Mouse (Mus musculus) heart, embryonic 13.5 days (tissue): Measurements from ENCODE around the gene Gm4869. TPM values are rescaled to one million over a fixed set of nuclear protein-coding genes. Genes with fewer than 3 reads are reported as not detected.

Experiments
- ATAC-seq: fragments of 200-750 bp; cut with Nextera tagmentation; 2 replicates; pipeline ENCODE4 v1.8.0; 2017; ENCODE audit warnings: moderate TSS enrichment; ENCODE audit not compliant: insufficient number of reproducible peaks, low FRiP score, low TSS enrichment; ENCODE audit errors: extremely low read depth
- H3K27ac ChIP-seq: fragments of 300-500 bp; sonication (generic); replicated peaks from 2 replicates; pipeline ENCODE4 v1.5.1; 2015; ENCODE audit warnings: moderate library complexity, mild to moderate bottlenecking, inconsistent platforms
- H3K27me3 ChIP-seq: fragments of 300-500 bp; sonication (generic); replicated peaks from 2 replicates; pipeline ENCODE4 v1.6.1; 2015; ENCODE audit warnings: mild to moderate bottlenecking, inconsistent platforms
- H3K36me3 ChIP-seq: fragments of 300-500 bp; sonication (generic); 2 replicates; pipeline ENCODE4 v1.6.1; 2015; ENCODE audit warnings: mild to moderate bottlenecking, inconsistent platforms
- H3K4me1 ChIP-seq: fragments of 300-500 bp; sonication (generic); 2 replicates; pipeline ENCODE4 v1.6.1; 2015; ENCODE audit warnings: inconsistent platforms
- H3K4me2 ChIP-seq: fragments of 300-500 bp; sonication (generic); 2 replicates; pipeline ENCODE4 v1.6.1; 2015; ENCODE audit warnings: inconsistent platforms, mild to moderate bottlenecking, moderate library complexity
- H3K4me3 ChIP-seq: fragments of 300-500 bp; sonication (generic); 2 replicates; pipeline ENCODE4 v1.5.1; 2015; ENCODE audit warnings: moderate library complexity, mild to moderate bottlenecking, inconsistent platforms
- H3K9ac ChIP-seq: fragments of 300-500 bp; sonication (generic); 2 replicates; pipeline ENCODE4 v1.6.1; 2015; ENCODE audit warnings: inconsistent platforms, mild to moderate bottlenecking, moderate library complexity
- H3K9me3 ChIP-seq: fragments of 300-500 bp; sonication (generic); 2 replicates; pipeline ENCODE4 v1.6.1; 2016; ENCODE audit warnings: inconsistent platforms
- WGBS: fragments of 180-500 bp; shearing (Covaris S2); methylation state at CpG from one replicate; pipeline ENCODE4 v1.1.7; 2015; ENCODE audit warnings: mixed read lengths; 5-methylcytosine and 5-hydroxymethylcytosine counted together
- polyA plus RNA-seq: library from polyadenylated mRNA; unstranded; fragments of >200 nt; fragmentation: Nextera tagmentation; extraction: Ambion mirVana; gene quantifications from 2 replicates; pipeline ENCODE4 v1.2.1, GENCODE M21; 2015

The Gm4869 gene
- polyA plus RNA-seq: 0.07 and 0.08 TPM in 2 replicates

GRCm38 (mm10) chr5:140445345-140445744 lies at the start of gene Gm4869:
TSS of gene Gm4869 (plus strand) at chr5:140445645.
- Histone ChIP-seq H3K4me2 (no peak within 1 kb of the TSS), H3K27me3 (no peaks in the 10 kb centered on the region), H3K9ac (peak within 1 kb of the TSS; percentile 8; the same call in 1 of the 2 replicates), H3K27ac (peak within 1 kb of the TSS; percentile 63), H3K4me1 (peaks cover 30% of the 10 kb centered on the region), H3K9me3 (no peaks in the 10 kb centered on the region), H3K4me3 (no peak within 1 kb of the TSS), H3K36me3 (peaks cover 55% of the 10 kb centered on the region)
- no peak for ATAC-seq
- WGBS: 82% methylated on average over 5 of the region's 5 CpGs

GRCm38 (mm10) chr5:140396166-140396940 lies 49.1 kb upstream of the Gm4869 start:
- peaks cover 11% of the 10 kb centered on the region; the same call in 1 of the 2 replicates for H3K27me3 ChIP-seq
- no peaks in the 10 kb centered on the region for H3K4me1 ChIP-seq
- H3K27ac ChIP-seq: no peak overlapping the region
- WGBS: 46% methylated on average over 8 of the region's 8 CpGs
- H3K9me3 ChIP-seq: no peaks in the 10 kb centered on the region
- no peaks in the 10 kb centered on the region for H3K36me3 ChIP-seq
- ATAC-seq: no peak
- H3K4me2 ChIP-seq: no peak overlapping the region
- H3K9ac ChIP-seq: no peak overlapping the region
- no peak overlapping the region for H3K4me3 ChIP-seq

GRCm38 (mm10) chr5:140402640-140403270 lies 42.7 kb upstream of the Gm4869 start:
- Histone ChIP-seq H3K9me3 (no peaks in the 10 kb centered on the region), H3K36me3 (no peaks in the 10 kb centered on the region), H3K27me3 (peaks cover 7% of the 10 kb centered on the region; the same call in 1 of the 2 replicates), H3K4me2 (no peak overlapping the region), H3K27ac (no peak overlapping the region), H3K9ac (0 out of 2 replicates have a peak overlapping the region, but pooled peaks have one; percentile 6), H3K4me3 (no peak overlapping the region), H3K4me1 (no peaks in the 10 kb centered on the region)
- 69% methylated on average over 4 of the region's 4 CpGs for WGBS
- no peak for ATAC-seq

- Histone ChIP-seq H3K4me3 (no peak overlapping the region), H3K27ac (no peak overlapping the region), H3K4me2 (no peak overlapping the region), H3K4me1 (no peaks in the 10 kb centered on the region), H3K36me3 (no peaks in the 10 kb centered on the region), H3K27me3 (no peaks in the 10 kb centered on the region), H3K9ac (no peak overlapping the region), H3K9me3 (no peaks in the 10 kb centered on the region)
- 73% methylated on average over 6 of the region's 6 CpGs for WGBS
- no peak for ATAC-seq
Measured at GRCm38 (mm10) chr5:140405126-140405525, 40.3 kb upstream of the Gm4869 start.

GRCm38 (mm10) chr5:140406666-140407065 lies 38.8 kb upstream of the Gm4869 start:
- Histone ChIP-seq H3K9ac (no peak overlapping the region), H3K9me3 (no peaks in the 10 kb centered on the region), H3K27me3 (no peaks in the 10 kb centered on the region), H3K4me1 (no peaks in the 10 kb centered on the region), H3K4me2 (no peak overlapping the region), H3K4me3 (no peak overlapping the region), H3K36me3 (no peaks in the 10 kb centered on the region), H3K27ac (no peak overlapping the region)
- 64% methylated on average over 6 of the region's 6 CpGs for WGBS
- no peak for ATAC-seq

- no peak for ATAC-seq
- Histone ChIP-seq H3K4me3 (no peak overlapping the region), H3K36me3 (no peaks in the 10 kb centered on the region), H3K9ac (no peak overlapping the region), H3K27ac (no peak overlapping the region), H3K9me3 (no peaks in the 10 kb centered on the region), H3K4me1 (no peaks in the 10 kb centered on the region), H3K4me2 (no peak overlapping the region), H3K27me3 (no peaks in the 10 kb centered on the region)
Measured at GRCm38 (mm10) chr5:140408801-140409200, 36.6 kb upstream of the Gm4869 start.

- no peaks in the 10 kb centered on the region for H3K4me1 ChIP-seq
- no peaks in the 10 kb centered on the region for H3K27me3 ChIP-seq
- WGBS: 27% methylated on average over 8 of the region's 8 CpGs
- no peak for ATAC-seq
- no peak overlapping the region for H3K9ac ChIP-seq
- no peaks in the 10 kb centered on the region for H3K9me3 ChIP-seq
- H3K27ac ChIP-seq: no peak overlapping the region
- no peak overlapping the region for H3K4me3 ChIP-seq
- H3K36me3 ChIP-seq: no peaks in the 10 kb centered on the region
- no peak overlapping the region for H3K4me2 ChIP-seq
Measured at GRCm38 (mm10) chr5:140411339-140411738, 34.1 kb upstream of the Gm4869 start.

- WGBS: 61% methylated on average over 4 of the region's 4 CpGs
- ATAC-seq: no peak
Measured at GRCm38 (mm10) chr5:140414647-140415046, 30.8 kb upstream of the Gm4869 start.

GRCm38 (mm10) chr5:140418106-140418488 lies 27.3 kb upstream of the Gm4869 start:
- ATAC-seq: no peak
- Histone ChIP-seq H3K9me3 (no peaks in the 10 kb centered on the region), H3K36me3 (peaks cover 9% of the 10 kb centered on the region), H3K4me2 (peak overlapping the region; percentile 94), H3K27me3 (no peaks in the 10 kb centered on the region), H3K4me3 (peak overlapping the region; percentile 100), H3K4me1 (peaks cover 26% of the 10 kb centered on the region), H3K9ac (peak overlapping the region; percentile 99), H3K27ac (peak overlapping the region; percentile 96)
- WGBS: 1% methylated on average over 12 of the region's 12 CpGs

More at GRCm38 (mm10) chr5:140414647-140415046, 30.8 kb upstream of the Gm4869 start:
- H3K9me3 ChIP-seq: no peaks in the 10 kb centered on the region
- no peaks in the 10 kb centered on the region for H3K36me3 ChIP-seq
- H3K9ac ChIP-seq: no peak overlapping the region
- H3K4me2 ChIP-seq: no peak overlapping the region
- no peak overlapping the region for H3K27ac ChIP-seq
- H3K4me1 ChIP-seq: peaks cover 4% of the 10 kb centered on the region; the same call in 1 of the 2 replicates
- no peaks in the 10 kb centered on the region for H3K27me3 ChIP-seq
- H3K4me3 ChIP-seq: no peak overlapping the region

- Histone ChIP-seq H3K27ac (peak within 1 kb of the TSS; percentile 96), H3K27me3 (no peaks in the 10 kb centered on the region), H3K4me2 (peak within 1 kb of the TSS; percentile 94), H3K4me1 (peaks cover 26% of the 10 kb centered on the region), H3K9ac (peak within 1 kb of the TSS; percentile 99), H3K4me3 (peak within 1 kb of the TSS; percentile 100), H3K9me3 (no peaks in the 10 kb centered on the region), H3K36me3 (peaks cover 16% of the 10 kb centered on the region)
- peak; percentile 80 for ATAC-seq
- WGBS: under 1% methylated on average over 65 of the region's 65 CpGs
Measured at GRCm38 (mm10) chr5:140418489-140419441, 26.7 kb upstream of the Gm4869 start, which contains the start of gene Eif3b. TSS of gene Eif3b (plus strand) at chr5:140419328.
